Mouse (Mus musculus) C2C12 (cell line): Measurements from ENCODE around the gene Ptprm.

Experiments
- CTCF ChIP-seq: IDR thresholded peaks from one replicate; pipeline ENCODE4 v1.5.1; 2011; ENCODE audit not compliant: control insufficient read depth, insufficient read depth, insufficient read length
- USF1 ChIP-seq: IDR thresholded peaks from one replicate; pipeline ENCODE4 v1.6.1; 2011; ENCODE audit warnings: low read depth, mild to moderate bottlenecking, control low read depth, moderate library complexity

- TF ChIP-seq CTCF (no peak), USF1 (no peak)
Measured at GRCm38 (mm10) chr17:66891916-66892315, 462.3 kb downstream of the Ptprm start.
